Mouse (Mus musculus) adrenal gland, postnatal 10 days (tissue): ENCODE data around the gene Cltc. TPM values are rescaled to one million over a fixed set of nuclear protein-coding genes. Genes with fewer than 3 reads are reported as not detected.

Source experiments
- DNase-seq: peaks from one replicate; pipeline ENCODE4 v3.0.0; 2021; ENCODE audit warnings: mixed read lengths
- total RNA-seq, 2 experiments: library from RNA; stranded (reverse); gene quantifications; 2 replicates each; pipeline ENCODE4 v1.2.3; 2021

Cltc gene
- total RNA-seq, 2 experiments from 2014 or later, result 204 to 229 TPM

DNA sequence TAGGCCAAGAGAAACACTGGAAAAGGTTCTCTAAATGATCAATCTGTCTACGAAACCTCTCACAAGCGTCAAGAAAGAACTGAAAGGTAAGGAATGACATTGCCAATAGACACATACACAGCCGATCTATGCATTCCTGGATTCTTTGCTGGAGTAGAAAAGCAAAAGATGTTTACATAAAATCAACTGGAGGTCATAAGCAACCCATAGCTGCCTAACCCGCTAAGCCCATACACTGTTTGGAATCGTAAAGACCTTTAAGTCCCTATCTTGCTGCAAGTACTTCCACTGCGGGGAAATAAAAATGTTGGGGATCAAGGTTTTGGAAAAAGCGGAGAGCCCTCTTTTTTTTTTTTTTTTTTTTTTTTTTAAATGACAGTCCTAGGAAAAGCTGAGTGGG, 74.5 kb downstream of the Cltc start:
- no peak for DNase-seq

DNA sequence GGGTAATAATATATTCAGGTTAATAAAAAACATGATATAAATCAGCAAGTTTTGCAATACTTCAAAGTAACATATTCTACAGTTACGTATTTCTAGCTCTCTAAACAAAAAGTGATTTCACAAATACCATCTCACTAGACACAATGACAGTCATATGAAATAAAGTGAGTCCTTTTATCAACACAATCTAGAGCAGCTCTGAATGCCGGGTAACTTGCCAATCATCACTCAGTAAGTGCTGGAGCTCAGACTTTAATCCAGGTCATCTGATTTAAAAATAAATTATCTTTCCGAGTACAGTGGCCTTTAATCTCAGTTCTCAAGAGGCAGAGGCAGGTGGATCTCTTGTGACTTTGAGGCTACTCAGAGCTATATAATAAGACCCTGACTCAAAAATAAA, 75.9 kb downstream of the Cltc start:
- no peak for DNase-seq

DNA sequence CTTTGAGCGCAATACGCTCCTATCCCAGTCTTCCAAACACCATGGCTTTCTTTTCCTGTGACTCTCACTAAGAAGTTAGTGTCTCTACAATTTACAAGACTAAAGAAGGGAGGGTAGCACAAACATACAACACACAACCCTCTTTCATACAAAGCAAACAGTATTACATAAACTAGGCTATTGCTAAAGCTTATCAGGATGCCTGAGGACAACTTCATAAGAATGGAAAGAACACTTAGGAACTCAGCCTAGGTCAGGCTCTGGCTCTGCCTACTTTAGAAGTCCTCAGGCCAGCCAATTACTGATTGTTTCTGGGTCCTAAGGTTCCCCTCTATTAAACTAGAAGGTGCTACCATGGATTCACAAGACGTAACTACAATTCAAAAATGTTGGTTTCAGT, 76.6 kb downstream of the Cltc start:
- DNase-seq, result no peak

DNA sequence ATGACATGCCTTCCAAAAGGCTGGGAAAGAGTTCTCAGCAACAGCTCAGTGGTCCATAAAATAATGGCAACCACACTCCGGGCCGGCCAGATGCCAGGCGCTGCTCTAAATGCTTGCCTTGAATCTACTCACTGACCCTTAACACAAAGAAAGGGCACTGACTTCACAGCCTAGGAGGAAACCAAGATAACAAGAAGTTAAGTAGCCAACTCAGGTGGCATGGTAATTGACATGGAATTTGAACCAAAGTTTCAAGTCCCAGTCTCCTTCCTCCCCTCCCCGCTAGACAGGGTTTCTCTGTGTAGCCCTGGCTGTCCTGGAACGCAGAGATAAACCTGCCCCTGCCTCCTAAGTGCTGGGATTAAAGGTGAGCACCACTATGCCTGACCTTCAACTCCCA, 78.4 kb downstream of the Cltc start:
- no peak for DNase-seq

DNA sequence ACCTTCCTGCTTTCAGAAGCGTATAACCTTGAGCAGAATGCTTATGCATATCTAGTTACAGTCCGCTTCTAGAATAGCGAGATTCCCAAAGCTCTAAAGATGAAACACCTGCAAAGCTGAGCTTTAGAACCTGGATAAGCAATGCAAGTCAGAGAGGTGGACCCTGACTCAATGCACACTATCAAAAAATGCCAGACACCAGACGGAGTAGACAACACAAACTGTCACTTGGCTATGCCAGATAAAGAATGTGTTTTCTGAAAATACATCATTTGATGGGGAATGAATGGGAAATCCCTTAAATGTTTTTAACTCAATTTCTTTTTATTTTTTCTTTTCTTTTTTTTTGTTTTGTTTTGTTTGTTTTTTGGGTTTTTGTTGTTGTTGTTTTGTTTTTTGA, 81.8 kb downstream of the Cltc start:
- DNase-seq, result no peak

DNA sequence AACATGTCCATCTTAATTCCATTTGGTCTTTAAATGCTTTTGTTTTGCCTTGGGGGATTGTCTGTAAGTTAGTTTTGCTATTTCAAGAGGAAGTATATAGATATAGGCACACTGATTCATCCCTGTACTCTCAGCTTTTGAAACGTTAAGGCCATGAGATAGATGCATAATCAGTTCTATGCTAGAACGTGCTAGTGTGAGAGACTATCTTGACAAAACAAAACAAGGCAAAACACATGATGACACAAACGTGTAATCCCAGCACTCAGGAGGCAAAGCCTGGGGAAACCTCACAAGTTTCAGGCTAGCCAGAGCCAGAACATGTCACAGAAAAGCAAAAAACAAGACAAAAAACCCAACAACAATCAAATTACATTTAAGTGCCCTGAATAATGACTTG, 84.6 kb downstream of the Cltc start:
- DNase-seq, result no peak

DNA sequence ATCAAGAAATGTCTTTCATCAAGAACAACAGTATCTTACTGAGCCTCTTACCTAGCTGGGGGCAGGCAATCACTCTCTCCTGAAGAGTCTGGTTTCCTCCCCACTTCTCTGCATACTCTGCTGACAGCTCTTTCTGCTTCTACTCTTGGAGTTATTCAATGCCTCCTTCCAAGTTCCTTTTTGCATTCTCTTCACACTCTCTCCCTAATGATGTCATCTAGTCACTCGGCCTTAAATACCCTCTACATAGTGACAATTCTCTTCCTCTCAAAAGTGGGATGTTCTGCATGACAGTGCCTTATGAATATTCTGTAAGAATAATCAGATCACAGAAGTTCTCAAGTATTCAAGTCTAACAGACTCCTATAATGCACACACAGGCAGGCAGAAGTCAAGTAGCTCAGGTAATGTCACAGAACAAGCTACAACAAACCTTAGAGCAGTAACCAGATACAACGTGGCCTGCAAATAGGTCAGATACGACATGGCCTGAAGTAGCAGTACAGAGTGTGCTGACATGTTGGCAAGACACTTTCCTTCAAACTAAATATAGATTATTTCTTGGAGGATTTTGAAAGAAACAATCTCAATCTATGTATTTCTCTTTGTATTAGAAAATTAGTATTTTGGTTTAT, 86.2 kb downstream of the Cltc start:
- no peak for DNase-seq

DNA sequence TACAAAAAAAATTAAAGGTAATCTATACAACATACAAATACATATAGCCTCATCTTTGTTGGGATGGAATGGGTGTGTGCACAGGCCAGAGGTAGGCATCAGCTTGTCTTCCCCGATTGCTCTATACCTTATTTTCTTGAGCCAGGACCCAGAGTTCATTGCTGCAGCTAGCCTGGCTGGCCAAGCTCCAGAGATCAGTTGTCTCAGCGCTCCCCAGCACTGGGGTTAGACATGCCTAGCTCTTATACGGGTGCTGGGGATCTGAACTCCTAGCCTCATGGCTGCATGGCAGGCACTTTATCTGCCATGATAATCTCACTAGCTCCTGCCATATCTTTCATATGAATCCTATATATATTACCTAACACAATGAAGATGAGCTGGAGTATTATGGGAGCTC, 89.2 kb downstream of the Cltc start:
- no peak for DNase-seq

DNA sequence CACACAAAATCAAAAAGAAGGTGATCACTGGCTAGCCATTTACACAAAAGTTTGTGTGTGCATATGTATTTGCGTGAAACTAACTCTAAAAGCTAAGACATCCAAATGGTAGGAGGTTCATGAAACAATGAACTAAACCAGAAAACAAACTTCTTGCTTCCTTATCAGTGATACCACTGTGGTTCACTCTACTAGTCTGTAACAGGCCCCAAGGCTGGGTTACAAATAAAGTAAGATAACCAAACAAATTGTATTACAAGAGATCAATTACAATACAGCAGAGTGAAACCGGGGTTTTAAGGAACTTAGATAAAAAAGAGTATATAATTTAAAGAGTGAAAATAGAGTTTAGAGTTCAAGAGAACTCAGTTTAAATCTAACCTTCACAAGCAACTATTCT, 89.8 kb downstream of the Cltc start:
- no peak for DNase-seq

DNA sequence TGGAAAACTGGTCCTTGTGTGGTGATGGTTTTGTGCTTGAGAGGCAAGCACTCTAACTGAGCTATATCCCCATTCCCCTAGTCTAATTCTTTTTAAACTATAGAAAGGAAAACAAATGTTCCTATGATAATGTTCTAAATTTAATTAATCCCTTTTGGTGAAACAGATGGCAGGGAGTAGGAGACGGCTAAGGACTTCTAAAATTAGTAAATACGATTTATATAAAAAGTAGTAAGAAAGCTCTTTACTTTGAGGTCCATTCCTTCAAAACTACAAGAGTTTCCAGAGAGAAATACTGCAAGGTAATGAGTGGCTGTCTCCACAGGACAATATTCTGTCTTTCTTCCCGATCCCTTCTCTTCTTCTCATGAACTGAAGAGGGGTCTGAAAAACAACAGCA, 93.0 kb downstream of the Cltc start:
- no peak for DNase-seq

DNA sequence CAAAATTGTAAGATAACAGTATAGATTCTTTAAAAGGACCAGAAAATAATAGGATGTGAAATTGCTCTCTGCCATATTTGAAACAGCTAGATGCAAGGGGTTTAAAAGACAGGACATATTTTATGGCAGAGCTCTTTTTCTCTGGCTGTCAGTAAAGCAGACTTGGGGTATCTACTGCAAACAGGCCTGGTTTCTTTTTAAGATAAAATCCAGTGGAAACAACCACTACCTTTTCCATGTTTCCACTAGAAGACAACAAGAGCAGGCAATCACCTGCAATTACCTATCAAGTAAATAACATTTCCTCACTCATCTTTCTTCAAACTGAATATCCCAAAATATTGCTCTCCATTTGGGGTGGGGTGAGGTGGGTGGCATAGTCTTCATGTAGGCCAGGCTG, 93.4 kb downstream of the Cltc start:
- DNase-seq, result no peak

DNA sequence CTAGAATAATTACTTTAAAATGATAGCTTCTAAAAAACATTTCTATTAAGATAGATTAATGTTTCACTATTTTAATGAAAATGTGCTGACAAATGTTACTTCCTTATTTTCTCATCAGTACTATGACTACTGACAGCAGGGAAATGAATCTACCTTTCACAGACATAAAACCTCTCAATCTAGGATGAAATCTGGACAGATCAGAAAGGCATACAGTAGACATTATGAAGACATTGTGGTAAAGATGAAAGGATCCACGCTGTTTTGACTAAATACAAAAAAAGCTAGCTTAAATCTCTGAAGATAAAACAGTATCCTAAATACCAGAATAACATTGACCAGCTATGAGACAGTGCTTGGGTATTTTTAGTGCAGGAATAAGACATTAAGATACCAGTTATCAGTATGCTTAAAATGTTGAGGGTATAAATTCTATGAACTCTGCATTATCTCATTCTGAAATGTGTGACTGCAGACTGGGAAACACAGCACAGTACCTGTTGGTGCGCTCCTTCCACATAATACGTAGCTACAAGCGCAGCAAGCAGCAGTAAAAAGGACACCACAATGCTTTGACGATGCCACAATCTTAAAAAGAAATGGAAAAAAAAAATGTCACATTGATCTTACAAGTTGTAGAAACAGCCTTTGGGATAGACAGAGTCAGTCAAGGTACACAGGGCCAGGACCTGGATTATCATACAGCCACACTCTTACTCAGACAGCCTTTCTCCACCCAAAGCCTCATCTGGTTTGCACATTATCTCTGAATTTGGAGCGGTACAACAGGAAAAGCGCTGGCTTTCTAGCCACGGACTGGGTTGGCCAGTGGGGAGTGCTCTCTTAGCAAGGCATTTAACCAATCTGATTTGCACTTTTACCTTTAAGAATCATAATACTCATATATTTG, 94.1 kb downstream of the Cltc start:
- no peak for DNase-seq

DNA sequence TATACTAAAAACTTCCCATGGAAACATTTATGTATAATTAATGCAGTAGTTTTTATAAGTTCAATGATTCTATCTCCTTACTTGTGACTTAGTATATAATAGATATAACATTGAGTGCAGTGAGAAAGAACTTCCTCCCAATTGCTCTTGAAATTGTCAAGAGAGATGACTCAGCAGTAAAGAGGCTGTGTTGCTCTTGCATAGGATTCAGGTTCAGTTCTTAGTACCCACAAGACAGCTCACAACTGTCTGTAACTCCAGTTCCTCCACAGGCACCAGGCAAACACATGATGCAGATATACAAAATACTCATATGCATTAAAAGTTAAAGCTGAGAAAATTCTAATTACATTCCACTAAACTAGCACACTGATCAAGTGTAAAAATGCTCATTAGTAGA, 99.5 kb downstream of the Cltc start:
- no peak for DNase-seq

DNA sequence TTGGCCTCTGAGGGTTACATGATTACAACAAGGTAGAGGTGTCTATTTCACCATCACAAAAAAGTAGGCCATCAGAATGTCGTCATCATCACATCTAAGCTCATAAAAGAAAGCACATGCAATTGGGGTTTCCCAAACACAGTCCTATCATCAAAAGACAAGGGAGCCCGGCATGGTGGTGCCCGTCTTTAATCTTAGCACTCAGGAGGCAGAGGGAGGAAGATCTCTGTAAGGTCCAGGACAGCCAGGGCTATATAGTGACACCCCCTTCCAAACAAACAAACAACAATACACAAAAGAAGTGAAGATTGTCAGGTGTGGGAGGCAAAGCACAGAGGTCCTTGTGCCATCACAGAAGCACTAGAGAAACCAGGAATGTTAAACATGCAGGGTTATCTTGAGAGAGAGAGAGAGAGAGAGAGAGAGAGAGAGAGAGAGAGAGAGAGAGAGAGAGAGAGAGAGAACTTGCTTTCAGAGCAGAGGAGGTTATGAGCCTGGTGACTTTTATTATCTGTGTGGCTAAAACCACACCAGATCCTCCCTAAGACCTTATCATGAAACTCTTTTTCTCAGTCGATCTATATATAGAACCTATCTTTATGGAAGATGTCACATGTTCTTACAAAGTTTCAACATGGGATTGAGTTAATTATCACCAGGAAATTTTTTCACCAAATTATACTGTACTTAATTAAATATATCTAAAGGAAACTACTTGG, 100.4 kb downstream of the Cltc start:
- no peak for DNase-seq

DNA sequence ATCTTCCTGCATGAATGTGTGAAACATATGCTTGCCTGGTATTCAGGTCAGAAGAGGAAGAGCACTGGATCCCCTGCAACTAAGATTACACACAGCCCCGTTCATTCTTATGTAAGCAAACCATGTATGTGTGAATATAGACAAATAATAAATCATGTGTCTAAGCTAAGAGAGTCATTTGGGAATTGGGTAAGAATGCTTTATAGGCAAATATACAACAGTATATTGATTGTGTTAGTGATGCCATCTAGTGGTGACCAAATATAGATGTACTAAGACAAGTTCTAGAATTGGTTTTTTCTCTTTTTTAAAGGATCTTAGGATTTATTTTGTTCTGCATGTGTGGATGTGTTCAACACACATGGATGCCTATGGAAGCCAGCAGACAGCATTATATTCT, 101.7 kb downstream of the Cltc start:
- no peak for DNase-seq

DNA sequence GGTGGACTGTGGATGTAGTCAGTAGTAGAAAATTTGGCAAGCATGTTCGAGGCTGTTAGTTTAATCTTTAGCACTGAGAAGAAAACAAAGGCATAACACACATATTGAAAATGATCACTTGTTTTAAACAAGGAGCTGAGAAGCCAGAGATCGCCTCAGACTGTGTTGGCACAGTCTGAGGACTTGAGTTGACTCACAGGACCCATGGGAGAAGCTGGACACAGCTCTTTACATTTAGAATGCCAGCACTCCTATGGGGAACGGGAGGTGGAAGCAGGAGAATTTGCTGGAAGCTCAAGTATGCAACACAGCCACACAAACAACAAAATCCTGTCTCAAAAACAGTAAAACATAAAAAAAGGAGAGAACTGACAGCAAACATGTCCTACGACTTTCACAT, 103.3 kb downstream of the Cltc start:
- no peak for DNase-seq

DNA sequence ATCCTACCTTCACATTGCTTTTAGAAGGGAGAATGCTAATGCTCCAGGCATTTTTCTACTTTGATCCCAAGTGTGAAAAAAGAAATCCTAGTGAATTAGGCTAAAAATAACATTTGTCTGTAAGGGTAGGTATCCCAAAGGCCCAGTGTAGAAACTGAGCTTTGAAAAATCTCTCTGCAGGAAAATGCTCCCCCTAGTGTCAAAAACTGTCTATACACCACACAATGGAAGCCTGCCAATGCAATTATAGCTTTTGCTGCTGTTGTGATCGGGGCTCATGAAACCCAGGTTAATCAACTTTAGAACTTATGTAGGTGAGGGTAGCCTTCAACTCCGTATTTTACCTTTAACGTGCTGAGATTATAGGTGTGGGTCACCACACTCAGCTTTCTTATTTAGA, 103.9 kb downstream of the Cltc start:
- peak; percentile 72 for DNase-seq

DNA sequence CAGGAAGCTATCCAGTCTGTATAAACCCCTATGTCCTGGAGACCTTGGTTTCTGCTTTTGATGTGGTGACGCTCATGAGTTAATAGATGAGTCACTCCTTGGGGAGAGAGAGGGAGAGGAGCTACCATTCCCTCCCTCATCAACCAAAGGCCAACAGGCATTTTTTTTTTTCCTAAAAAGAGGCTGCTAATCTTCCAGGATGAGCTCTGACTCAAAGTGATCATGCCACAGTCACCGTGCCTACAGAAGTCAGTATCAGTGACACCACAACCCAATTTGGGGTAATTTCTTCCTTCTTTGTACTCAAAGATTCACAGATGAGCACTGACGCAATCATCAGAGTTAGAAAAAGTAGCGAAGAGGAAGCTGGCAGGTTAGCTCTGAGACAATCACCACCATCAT, 104.8 kb downstream of the Cltc start:
- no peak for DNase-seq

DNA sequence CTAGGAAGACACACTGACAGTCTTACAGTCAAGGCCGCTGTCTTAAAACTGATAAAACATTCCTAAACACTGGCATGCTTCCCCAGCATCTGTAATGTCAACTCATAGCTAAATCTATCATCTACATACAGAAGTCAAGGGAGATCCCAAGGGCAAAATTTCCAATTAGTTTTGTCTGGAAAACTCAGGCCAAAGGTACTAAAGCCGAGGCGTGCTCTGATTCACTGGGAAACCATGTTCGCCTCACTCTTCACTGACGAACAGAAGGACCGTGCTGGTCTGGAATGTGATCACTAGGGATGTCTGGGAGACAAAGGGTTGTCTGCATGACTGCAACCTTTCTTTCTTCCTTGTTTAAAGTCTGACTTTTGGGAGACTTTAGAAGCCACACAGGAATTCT, 106.7 kb downstream of the Cltc start:
- peak; percentile 36 for DNase-seq

DNA sequence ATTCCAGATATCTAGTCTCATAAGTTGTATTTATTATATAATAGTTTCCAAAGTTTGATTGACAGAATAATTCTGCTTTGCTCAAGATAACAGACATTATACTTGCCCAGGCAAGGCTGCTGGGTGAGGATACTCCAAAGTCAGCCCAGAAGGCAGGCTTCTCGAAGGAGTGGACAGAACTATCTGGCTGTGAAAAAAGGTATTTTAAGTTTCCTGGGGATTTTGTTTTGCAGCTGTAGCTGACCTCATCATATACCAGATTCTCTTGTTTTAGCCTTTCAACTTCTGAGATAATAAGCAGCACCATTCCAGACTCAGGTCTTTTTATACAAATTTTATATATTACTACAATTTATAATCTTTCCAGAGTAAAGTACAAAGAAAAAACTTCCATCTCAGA, 107.8 kb downstream of the Cltc start:
- no peak for DNase-seq

DNA sequence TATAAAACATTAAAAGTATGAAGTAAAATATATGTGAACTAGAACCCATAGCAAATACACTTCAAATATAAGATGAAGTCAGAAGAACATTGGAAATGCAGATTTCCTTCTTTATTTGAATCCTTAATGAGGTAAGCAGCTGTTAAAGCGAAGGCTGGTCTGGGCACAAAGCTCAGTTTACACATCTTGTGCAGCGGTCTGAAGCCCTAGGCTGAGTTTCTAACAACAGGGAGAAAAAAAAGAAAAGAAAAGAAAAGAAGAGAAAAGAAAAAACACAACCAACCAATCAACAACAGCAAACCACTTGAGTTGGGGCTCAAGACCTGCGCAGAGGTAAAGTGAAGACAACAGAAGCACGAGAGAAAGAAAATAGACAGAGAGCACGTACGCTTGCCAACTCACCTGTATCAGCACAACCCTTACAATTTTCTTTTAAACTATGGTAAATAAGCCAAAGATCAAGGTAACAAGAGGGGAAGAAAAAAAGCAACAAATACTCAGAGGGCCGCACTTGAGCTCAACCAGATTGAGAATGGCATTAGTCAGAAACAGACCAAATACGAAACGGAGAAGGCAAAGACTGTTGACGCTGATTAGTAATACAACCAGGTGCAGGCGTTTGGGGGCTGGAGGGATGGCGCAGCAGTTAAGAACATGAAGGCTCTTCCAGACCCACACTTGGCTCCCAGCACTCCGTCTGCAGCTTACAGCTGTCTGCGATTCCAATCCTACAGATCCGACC, 109.5 kb downstream of the Cltc start:
- DNase-seq, result no peak

DNA sequence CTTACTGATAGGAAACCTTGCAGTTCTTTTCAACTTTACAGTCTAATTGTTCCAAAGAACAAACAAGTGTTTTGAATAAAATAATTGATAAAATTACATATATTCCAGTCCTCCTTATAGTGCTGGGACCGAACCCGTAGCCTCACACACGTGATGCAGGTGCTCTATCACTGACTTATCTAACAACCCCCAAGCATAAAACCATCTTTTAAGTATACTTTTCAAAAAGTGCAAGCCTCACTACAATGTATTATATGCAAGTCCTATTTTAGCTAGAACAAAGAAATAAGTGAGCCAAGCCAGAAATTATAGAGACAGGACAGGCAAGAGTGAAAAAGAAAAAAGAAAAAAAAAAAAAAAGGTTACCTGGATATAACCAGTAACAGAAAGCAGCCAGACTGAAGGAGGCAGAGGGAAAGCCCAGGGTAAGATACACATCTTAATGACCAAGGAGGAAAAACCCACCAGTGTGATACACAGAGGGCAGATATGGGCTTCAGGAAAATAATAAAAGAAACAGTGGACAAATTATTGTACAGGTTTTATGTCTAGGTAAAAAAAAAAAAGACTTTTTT, 110.4 kb downstream of the Cltc start:
- DNase-seq, result no peak
